Mouse (Mus musculus): ENCODE measurements around the gene Tmcc3.

DNA sequence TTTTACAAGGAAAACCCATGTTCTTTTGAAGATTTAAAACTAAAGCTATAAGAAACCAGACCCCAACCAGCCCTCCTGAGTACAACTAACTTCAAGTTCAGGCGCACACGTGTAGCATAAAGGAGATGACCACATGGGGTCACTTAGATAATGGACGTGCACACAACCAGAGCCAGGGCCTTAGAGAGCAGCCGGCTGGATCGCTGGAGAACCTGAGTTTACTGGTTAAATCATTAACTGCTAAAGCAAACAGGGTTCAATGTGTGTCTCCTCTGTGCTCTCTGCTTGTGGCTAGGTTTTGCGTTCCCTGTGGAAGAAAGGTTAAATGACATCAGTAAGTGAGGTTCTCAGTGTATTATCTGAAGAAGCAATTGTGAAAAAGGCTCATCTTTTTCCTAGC, 234.9 kb downstream of the Tmcc3 start:
- TF ChIP-seq CTCF (conservative IDR thresholded peaks at IDR 0.05; ENCODE audit: low read length) = no peak
- no peak for TF ChIP-seq POU5F1 (IDR thresholded peaks at IDR 0.05; ENCODE audit: borderline replicate concordance, low read length)
